Mouse (Mus musculus) layer of hippocampus, adult 9-10 months (tissue): ENCODE measurements around the gene Mbd3.

Experiments
- DNase-seq: peaks from one replicate; pipeline ENCODE4 v3.0.0; 2022; ENCODE audit warnings: low spot score

The Mbd3 gene

GRCm38 (mm10) chr10:80399191-80399972, at the start of gene Mbd3:
Gene Mbd3 (minus strand): TSS chr10:80399550.
- peak; percentile 96 for DNase-seq

GRCm38 (mm10) chr10:80445898-80446601, 46.7 kb upstream of the Mbd3 start:
- no peak for DNase-seq

- no peak for DNase-seq
Observed at GRCm38 (mm10) chr10:80445052-80445451, 45.7 kb upstream of the Mbd3 start.

DNA sequence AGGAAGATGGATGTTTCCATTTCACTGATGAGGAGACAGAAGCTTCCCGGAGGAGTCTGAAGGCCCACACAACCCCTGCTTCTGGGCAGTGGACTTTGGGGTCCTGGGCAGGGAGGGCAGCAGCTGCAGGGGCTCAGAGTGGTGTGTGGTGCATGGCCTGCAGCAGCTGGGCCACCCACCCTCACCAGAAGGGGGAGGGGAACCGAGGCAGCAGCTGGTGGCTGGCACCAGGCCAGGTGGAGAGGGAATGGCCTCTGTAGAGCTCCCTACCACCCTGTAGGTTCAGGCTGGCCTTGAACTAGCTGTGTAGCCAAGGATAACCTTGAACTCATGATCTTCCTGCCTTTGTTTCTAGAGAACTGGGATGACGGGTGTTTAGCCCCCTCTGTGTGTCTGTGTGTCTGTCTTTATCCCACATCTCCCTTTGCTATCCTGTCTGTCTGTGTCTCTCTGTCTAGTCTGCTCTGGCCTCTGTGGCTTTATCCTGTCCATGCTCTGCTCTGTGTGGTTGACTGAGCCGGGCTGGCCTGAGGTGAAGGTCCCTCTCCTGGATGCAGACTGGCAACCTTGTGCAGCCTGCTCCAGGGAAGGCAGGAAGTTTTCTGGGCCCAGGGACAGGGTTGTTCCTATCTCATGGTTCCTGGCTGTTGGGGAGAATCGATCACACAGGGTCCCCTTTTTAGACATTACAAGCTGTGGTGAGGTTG, 45.1 kb upstream of the Mbd3 start:
- DNase-seq: no peak

DNA sequence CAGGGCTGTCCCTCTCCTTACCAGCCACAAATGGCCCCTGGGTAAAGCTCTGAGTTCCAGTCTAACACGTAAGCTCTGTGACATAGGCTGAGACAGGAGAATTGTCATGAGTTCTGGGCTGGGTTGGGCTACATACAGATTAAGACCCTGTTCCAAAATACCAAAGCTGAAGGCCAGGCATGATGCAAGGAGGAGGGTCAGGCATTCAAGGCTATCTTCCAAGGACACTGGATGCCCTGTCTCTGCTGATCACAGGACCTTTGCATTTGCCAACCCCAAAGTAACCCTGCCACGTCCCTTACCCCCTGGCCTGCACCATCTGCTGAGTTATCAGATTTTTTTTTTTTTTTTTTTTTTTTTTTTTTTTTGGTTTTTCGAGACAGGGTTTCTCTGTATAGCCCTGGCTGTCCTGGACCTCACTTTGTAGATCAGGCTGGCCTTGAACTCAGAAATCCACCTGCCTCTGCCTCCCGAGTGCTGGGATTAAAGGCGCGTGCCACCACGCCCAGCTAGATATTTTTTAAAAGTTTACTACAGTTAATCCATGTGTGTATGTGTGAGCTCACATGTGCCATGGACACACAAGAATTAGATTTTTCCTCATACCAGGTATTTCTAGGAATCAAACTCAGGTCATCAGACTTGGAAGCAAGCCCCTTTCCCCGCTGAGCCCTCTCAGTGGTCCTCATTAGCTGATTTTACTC, 44.4 kb upstream of the Mbd3 start:
- no peak for DNase-seq

GRCm38 (mm10) chr10:80442989-80443388, 43.6 kb upstream of the Mbd3 start:
- no peak for DNase-seq

DNA sequence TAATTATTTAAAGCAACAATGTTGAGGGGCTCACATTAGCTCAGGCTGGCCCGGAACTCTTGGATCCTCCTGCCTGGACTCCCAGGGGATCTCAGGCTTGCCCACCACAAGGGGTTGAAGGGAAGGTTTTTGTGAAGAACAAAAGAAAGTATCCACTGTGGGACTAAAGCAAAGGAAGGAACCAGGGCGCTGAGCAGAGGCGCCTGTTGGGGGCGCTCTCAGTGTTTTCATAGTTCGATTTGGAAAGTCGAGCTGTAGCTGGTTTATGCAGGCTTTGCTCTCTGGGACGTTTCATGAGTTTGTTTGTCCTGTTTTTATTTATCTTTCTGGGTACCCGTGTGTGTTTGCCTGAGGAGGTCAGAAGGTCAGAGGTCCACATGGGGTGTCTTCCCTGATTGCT, 42.2 kb upstream of the Mbd3 start:
- no peak for DNase-seq

GRCm38 (mm10) chr10:80440031-80440430, 40.7 kb upstream of the Mbd3 start:
- DNase-seq: no peak

DNA sequence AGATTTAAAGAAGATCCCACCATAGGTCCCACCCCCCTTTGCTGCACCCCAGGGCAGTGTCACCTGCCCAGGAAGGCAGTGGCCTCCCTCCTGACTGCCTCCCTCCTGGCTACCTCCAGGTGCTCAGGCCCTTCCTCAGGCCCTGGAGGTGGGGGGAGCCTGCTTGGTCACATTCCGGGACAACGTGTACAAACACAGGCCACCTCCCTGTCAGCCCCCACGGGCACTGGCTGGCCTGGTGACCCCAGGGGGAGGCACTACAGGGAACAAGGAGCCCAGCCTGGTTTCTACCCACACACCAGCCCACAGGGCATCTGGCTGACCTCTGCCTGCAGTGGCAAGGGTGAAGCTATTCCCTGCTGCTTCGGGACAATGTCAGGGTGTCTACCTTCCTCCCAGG, 38.6 kb upstream of the Mbd3 start:
- no peak for DNase-seq

DNA sequence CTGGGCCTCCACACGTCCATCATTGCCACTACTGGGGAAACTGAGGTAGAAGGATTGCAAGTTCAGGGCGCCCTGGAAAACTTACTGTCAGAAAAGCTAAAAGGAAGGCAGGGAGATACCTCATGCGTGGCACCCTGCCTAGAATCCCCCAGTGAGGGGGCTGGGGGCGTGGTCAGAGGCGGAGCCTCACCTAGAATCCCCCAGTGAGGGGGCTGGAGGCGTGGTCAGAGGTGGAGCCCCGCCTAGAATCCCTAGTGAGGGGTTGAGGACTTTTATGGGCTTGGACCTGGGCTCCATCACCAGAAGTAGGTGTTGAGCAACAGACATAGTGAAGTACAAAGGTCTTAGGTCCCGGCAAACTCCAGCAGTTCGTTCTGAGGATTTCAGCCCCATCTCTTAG, 36.9 kb upstream of the Mbd3 start:
- no peak for DNase-seq

DNA sequence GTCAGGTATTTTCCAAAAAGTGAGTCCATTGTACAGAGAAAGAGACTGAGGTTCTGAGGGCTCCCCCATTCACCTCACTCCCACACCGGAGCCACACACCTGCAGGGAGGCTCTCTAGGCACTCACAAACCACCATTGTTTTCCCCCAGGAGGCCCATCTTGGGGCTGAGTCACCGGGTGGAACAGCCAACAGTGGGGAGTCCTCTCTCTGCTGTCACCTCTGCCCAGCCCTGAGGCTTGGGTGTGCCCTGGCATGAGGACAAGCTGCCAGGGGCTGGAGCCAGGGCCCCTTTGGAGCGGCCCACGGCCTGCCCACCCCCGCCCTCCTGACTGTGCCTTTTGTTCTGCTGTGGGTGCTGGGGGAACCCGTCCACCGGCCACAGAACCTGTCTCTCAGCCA, 36.4 kb upstream of the Mbd3 start:
- no peak for DNase-seq

DNA sequence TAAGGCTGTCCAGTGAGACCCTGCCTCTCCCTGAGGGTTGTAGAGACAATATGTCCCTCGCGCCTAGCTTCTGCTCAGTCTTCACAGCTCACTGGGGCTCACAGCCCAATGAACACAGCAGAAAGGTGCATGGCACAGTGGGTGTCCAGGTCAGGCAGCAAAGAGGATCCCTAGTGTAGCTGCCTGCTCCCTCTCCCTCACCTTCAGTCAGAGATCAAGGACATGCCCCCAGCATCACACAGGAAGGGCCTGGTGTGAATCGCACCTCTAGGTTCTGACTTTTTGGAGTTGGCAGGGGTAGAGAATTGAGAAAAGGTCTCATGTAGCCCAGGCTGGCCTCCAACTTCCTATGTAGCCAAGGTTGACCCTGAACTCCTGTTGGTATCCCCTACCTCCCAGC, 35.5 kb upstream of the Mbd3 start:
- DNase-seq: no peak

GRCm38 (mm10) chr10:80434233-80434592, 34.9 kb upstream of the Mbd3 start:
- DNase-seq: no peak

DNA sequence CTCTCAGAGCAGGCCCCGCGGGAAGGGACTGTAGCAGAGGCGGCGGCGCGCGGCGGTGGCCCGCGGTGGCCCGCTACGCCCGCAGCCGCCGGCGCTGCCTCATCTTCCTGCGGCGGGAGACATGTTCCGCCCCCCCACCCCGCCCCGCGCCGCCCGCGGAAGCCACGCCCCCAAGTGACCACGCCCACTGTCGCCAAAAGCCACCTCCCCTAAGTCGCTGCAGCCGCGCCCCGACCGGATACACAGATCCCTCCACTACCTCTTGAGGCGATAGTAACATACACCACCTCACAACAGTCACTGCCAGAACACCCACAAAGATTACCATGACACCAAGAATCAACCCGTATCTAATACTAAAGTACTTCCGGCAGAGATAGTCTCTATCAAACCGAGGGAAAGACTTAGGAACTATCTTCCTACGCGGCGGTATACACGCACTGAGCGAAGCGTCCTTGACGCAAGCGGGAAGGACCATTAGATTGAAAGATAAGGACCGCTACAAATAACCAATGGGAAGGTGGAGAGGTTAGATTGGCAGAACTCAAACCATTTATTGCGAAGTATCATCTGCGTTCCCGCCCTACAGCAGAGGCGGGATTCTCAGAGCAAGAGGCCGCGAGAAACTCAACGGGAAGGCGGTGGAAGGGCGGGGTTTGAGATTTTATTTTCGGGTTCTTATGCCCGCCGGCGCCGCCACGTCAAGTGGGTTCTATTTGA, 34.3 kb upstream of the Mbd3 start, which contains the start of gene Tcf3:
Tcf3 (minus strand) TSS at position 135 of the 720 bp plus-strand sequence.
- peak; percentile 98 for DNase-seq

- no peak for DNase-seq
Observed at GRCm38 (mm10) chr10:80432936-80433512, 33.7 kb upstream of the Mbd3 start.

DNA sequence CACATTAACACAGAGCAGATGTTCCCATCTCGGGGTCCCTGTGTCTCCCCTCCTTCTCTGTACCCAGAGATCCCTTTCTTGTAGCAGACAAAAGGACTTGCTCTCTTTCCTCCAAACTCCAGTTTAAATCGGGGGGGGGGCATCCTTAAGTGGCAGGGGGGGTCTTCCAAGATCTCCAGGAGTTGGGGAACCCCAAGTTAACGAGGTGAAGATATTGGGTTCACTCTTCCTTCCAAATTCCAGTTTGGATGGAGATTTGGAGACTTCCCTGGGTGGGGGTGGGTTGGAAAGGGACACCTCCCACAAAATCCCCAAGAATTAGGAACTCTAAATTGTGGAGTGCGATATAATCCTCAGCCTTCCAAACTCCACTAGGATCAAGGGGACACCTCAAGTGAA, 33.0 kb upstream of the Mbd3 start:
- no peak for DNase-seq

DNA sequence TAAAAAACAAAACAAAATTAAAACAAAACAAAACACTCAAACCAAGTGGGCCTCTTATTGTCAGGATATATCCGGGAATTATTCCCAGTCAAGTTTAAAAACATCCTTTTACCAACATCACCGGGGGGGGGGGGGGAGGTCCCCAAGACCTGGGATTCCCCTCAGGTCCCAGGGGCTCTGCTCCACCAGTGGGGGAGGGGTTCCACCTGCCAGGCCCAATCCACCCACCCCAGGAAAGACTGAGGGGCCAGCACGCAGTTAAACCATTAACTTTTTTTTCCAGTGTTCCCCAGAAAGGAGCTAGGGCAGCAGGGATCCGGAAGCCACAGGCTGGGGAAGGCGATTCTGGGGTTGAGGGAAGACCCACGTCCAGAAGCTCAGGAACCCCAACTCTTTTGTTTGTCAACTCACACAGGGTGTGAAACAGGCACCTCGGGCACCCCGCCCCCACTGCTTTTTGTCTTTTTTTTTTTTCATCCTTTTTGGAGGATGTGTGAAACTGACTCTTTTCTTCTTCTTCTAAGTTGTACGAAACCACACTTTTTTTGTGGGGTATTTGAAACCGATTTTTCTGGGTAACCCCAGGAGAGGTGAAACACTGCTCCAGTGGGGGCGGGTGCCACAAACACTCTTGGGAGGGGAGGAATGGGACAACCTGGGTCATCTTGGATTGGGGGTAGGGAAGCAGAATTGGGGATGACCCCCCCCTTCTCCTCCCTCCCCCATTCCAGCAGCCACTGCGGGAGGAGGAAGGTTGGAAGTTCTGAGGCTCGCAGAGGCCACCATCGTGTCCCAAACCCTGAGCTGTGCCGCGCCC, 32.4 kb upstream of the Mbd3 start:
- no peak for DNase-seq

GRCm38 (mm10) chr10:80430375-80430980, 31.1 kb upstream of the Mbd3 start:
- no peak for DNase-seq

- no peak for DNase-seq
Observed at GRCm38 (mm10) chr10:80429800-80430199, 30.4 kb upstream of the Mbd3 start.

DNA sequence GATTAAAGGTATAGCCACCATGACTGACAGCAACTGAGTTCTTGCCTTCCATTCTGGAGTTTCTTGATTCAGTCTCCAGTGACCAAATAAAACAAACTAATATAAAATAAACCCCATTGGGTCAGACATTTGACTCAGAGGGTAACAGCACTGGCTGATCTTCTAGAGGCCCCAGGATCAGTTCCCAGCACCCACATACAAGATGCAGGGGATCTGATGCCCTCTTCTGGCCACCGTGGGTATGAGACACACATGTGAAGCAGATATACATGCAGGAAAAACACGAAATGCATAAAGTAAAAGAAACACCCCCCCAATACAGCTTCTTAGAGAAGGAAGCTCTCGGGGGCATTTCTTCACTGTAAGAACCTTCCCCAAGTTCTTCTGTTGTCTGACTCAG, 25.7 kb upstream of the Mbd3 start:
- DNase-seq: no peak
